Mouse (Mus musculus): Measurements from ENCODE around the gene Mitd1.

Gene Mitd1

GRCm38 (mm10) chr1:37867056-37867455 lies 23.2 kb downstream of the Mitd1 start:
- peak in 1 of 2 experiments; percentile 50 for DNase-seq

- DNase-seq, result no peak
Observed at GRCm38 (mm10) chr1:37866286-37866685, 23.9 kb downstream of the Mitd1 start, which contains the start of gene Tsga10. Gene Tsga10, minus strand, starts transcription at chr1:37866429.

GRCm38 (mm10) chr1:37865401-37866215 lies 24.6 kb downstream of the Mitd1 start:
- DNase-seq, result peak in 1 of 2 experiments; percentile 33

GRCm38 (mm10) chr1:37864511-37865400 lies 25.5 kb downstream of the Mitd1 start:
- DNase-seq, result peak; percentile 99 to 100

- DNase-seq, result no peak
Observed at GRCm38 (mm10) chr1:37850696-37851095, 39.5 kb downstream of the Mitd1 start.

- DNase-seq, result no peak
Observed at GRCm38 (mm10) chr1:37846878-37847277, 43.3 kb downstream of the Mitd1 start.

- DNase-seq, result peak; percentile 80 to 86
Observed at GRCm38 (mm10) chr1:37831681-37832080, 58.5 kb downstream of the Mitd1 start.
